Mouse (Mus musculus) limb, embryonic 12.5 days (tissue): ENCODE data around the gene Pfn2. TPM values are rescaled to one million over a fixed set of nuclear protein-coding genes. Genes with fewer than 3 reads are reported as not detected.
"Not testable (repeated sequence)": the region's sequence is repeated elsewhere in the genome, so short reads cannot be mapped to it uniquely, and the experiment has no call there.

Source experiments
- ATAC-seq: fragments of 200-750 bp; cut with Nextera tagmentation; 2 replicates; pipeline ENCODE4 v1.8.0; 2017; ENCODE audit warnings: low read depth, moderate TSS enrichment; ENCODE audit not compliant: insufficient number of reproducible peaks, insufficient read depth, low FRiP score, low TSS enrichment
- H3K27ac ChIP-seq: fragments of 300-500 bp; sonication (generic); 2 replicates; pipeline ENCODE4 v1.5.1; 2016; ENCODE audit warnings: mild to moderate bottlenecking, moderate library complexity
- H3K27me3 ChIP-seq: fragments of 300-500 bp; sonication (generic); 2 replicates; pipeline ENCODE4 v1.6.1; 2016; ENCODE audit warnings: mild to moderate bottlenecking, moderate library complexity
- H3K36me3 ChIP-seq: fragments of 300-500 bp; sonication (generic); 2 replicates; pipeline ENCODE4 v1.6.1; 2016; ENCODE audit warnings: mild to moderate bottlenecking, moderate library complexity
- H3K4me1 ChIP-seq: fragments of 300-500 bp; sonication (generic); replicated peaks from 2 replicates; pipeline ENCODE4 v1.6.1; 2016
- H3K4me2 ChIP-seq: fragments of 300-500 bp; sonication (generic); 2 replicates; pipeline ENCODE4 v1.6.1; 2016; ENCODE audit warnings: mild to moderate bottlenecking, moderate library complexity
- H3K4me3 ChIP-seq: fragments of 300-500 bp; sonication (generic); replicated peaks from 2 replicates; pipeline ENCODE4 v1.5.1; 2016; ENCODE audit warnings: mild to moderate bottlenecking
- H3K9ac ChIP-seq: fragments of 300-500 bp; sonication (generic); replicated peaks from 2 replicates; pipeline ENCODE4 v1.6.1; 2016; ENCODE audit warnings: mild to moderate bottlenecking, moderate library complexity
- H3K9me3 ChIP-seq: fragments of 300-500 bp; sonication (generic); 2 replicates; pipeline ENCODE4 v1.6.1; 2016; ENCODE audit warnings: mild to moderate bottlenecking, moderate library complexity
- WGBS: fragments of 180-500 bp; shearing (Covaris S2); methylation state at CpG from one replicate; pipeline ENCODE4 v1.1.7; 2016; 5-methylcytosine and 5-hydroxymethylcytosine counted together
- polyA plus RNA-seq: library from polyadenylated mRNA; unstranded; fragments of >200 nt; fragmentation: Nextera tagmentation; extraction: Ambion mirVana; gene quantifications from 2 replicates; pipeline ENCODE4 v1.2.1, GENCODE M21; 2016

Pfn2 gene
- polyA plus RNA-seq, result 139 and 142 TPM in 2 replicates

DNA sequence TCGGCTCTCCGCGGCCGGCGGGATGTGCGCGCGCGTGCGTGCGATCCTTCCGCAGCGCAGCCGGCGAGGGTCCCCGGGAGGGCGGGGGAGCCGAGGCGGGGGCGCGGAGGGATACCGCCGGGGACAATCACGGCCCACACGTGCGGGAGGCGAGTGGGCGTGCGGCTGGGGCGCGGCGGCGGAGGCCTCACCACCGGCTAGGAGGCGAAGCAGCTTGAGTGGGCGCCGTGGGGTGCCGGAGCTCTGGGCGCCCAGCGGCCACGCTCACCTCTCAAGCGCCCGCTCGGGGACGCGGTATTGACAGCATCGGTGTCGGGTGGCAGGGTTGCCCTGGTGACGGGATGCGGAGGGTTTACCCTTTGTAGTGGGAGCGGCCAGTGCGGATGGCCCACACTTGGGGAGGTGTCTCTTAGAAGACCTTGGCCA lies at the start of gene Pfn2:
Pfn2 (minus strand) TSS at position 320 of the 426 bp plus-strand sequence.
- ATAC-seq, result peak; percentile 85
- under 1% methylated on average over 52 of the region's 52 CpGs for WGBS
- Histone ChIP-seq H3K36me3 (peaks cover 10% of the 10 kb centered on the region), H3K27ac (peak within 1 kb of the TSS; percentile 95), H3K4me3 (peak within 1 kb of the TSS; percentile 92), H3K9me3 (no peaks in the 10 kb centered on the region), H3K27me3 (no peaks in the 10 kb centered on the region), H3K9ac (peak within 1 kb of the TSS; percentile 90), H3K4me2 (peak within 1 kb of the TSS; percentile 66), H3K4me1 (peaks cover 14% of the 10 kb centered on the region)

DNA sequence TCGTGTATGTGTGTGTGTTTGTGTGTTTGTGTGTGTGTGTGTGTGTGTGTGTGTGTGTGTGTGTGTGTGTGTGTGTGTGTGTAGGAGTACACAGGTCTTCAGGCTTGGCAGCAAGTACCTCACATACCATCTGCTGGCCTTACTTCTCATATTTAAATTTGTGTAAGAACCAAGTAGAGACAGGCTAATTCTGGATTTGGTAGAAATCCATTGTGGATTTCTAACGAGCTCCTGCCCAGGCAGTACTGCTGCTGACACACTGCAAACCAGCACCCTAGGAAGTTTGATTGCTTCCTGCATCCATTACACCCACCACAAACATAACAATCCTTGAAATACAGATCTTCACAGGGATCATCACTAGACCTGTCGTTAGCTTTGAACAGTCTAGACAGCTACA lies 35.1 kb upstream of the Pfn2 start:
- 73% methylated on average over 3 of the region's 3 CpGs for WGBS
- H3K9me3 ChIP-seq, result no peaks in the 10 kb centered on the region
- ATAC-seq, result no peak
- H3K27ac ChIP-seq, result no peak overlapping the region
- H3K4me1 ChIP-seq, result no peaks in the 10 kb centered on the region
- H3K9ac ChIP-seq, result no peak overlapping the region
- no peaks in the 10 kb centered on the region for H3K36me3 ChIP-seq
- H3K27me3 ChIP-seq, result no peaks in the 10 kb centered on the region
- no peak overlapping the region for H3K4me3 ChIP-seq
- H3K4me2 ChIP-seq, result no peak overlapping the region

DNA sequence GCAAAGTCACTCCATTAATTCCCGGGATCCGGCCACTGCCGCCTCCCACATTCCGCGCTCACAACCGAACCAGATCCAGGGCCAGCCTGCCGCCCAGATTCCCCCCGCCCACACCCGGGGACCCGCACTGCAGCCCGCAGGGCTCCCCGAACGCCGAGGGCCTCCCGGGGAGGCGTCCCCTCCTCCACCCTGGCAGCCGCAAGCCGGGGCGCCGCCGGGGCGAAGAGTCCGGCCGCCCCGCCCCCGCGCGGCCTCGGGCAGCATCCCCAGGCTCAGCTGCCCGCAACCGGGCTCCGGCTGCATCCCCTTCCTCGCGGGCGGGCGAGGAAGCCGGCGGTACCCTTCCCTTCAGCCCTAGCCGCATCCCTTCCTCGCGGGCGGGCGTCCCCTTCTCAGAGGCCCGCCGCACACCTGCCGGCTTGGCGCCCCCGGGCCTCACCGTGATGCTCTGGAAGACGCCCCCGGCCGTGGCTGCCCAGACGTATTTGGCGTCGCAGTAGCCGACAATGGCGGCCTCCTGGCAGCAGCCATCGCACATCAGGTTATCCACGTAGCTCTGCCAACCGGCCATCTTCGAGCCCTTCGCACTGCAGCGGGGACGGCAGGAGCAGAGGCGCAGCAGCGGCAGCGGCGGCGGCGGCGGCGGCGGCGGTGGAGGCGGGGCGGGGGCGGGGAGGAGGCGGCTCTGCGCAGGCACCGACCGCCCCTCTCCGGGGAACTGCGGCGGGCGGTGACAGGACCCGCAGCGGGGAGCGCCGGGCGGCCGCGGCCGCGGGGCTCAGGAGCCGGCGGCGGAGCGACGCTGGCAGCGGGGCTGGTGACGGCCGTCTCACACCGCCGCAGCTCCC lies 743 bp downstream of the Pfn2 start:
- Histone ChIP-seq H3K4me3 (peak overlapping the region; percentile 92), H3K27me3 (no peaks in the 10 kb centered on the region), H3K9me3 (no peaks in the 10 kb centered on the region), H3K36me3 (peaks cover 16% of the 10 kb centered on the region), H3K4me2 (peak overlapping the region; percentile 66), H3K27ac (peak overlapping the region; percentile 95), H3K9ac (peak overlapping the region; percentile 90), H3K4me1 (peaks cover 14% of the 10 kb centered on the region)
- WGBS, result under 1% methylated on average over 95 of the region's 104 CpGs
- ATAC-seq, result peak; percentile 66

DNA sequence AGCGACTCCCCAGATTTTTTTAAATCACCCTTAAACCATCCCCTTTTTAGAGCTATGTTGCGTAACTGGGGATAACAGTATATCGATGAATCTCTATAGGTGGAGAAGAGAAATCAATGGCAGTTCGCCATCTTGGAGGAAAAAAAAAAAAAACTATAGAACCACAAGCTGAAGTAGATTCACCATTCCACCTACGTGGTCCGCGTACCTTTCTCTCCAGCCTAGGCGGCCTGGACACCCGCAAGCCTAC lies 1.3 kb downstream of the Pfn2 start:
- Histone ChIP-seq H3K9me3 (no peaks in the 10 kb centered on the region), H3K27me3 (no peaks in the 10 kb centered on the region), H3K4me2 (peak overlapping the region; percentile 66), H3K4me3 (peak overlapping the region; percentile 92), H3K27ac (peak overlapping the region; percentile 95), H3K9ac (peak overlapping the region; percentile 90), H3K36me3 (peaks cover 20% of the 10 kb centered on the region), H3K4me1 (peaks cover 14% of the 10 kb centered on the region)
- ATAC-seq, result no peak; the same call in 1 of the 2 replicates
- 1% methylated on average over 9 of the region's 9 CpGs for WGBS

DNA sequence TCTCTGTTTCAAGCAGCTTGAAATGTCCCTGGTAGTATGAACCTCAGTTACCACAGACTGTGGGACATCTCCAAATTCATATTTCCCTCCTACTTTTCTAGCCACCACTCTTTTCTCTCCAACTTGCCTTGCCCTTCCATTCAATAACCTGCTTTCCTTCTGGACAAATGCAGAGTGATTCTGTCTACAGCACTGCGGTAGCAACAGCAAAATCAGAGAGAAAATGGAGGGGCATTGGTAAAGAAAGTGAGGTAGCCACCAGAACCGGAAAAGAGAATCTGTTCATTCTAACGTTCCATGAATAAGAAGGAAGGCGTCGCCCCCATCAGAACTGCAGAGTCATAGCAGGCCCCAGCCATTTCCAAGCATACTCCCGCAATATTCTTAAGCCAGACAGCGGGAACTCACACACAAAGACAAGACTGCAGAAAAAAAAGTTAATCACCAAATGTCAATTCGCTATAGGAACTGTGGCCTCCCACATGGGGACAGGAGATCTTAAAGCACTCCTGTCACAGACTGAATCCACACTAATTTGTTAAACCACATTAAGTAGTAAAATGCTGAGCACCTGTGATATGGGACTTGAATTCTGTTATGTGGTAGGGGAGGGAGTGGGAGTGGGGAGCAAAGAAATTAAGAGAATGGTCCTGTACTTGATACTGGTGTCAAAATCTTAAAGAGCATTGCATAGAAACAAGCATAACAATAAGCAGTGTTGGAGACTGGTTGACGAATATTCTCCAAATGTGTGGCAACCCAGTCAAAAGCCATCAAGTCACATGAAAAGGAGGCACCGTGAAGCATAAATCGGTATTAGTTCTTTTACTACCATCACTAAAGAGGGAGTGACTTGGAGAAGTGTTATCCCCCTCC lies 1.9 kb downstream of the Pfn2 start:
- peak overlapping the region; percentile 66 for H3K4me2 ChIP-seq
- H3K9ac ChIP-seq, result peak overlapping the region; percentile 90
- 19% methylated on average over 11 of the region's 11 CpGs for WGBS
- ATAC-seq, result no peak
- H3K27me3 ChIP-seq, result no peaks in the 10 kb centered on the region
- peaks cover 26% of the 10 kb centered on the region for H3K36me3 ChIP-seq
- H3K4me3 ChIP-seq, result peak overlapping the region; percentile 92
- H3K27ac ChIP-seq, result no peak overlapping the region
- no peaks in the 10 kb centered on the region for H3K9me3 ChIP-seq
- peaks cover 14% of the 10 kb centered on the region for H3K4me1 ChIP-seq

GRCm38 (mm10) chr3:57843775-57844174 lies 4.1 kb downstream of the Pfn2 start:
- Histone ChIP-seq H3K9ac (no peak overlapping the region), H3K9me3 (peaks cover 4% of the 10 kb centered on the region; the same call in 1 of the 2 replicates), H3K27me3 (no peaks in the 10 kb centered on the region), H3K4me3 (no peak overlapping the region), H3K27ac (no peak overlapping the region), H3K36me3 (peaks cover 38% of the 10 kb centered on the region), H3K4me1 (peaks cover 14% of the 10 kb centered on the region), H3K4me2 (no peak overlapping the region)
- ATAC-seq, result no peak

DNA sequence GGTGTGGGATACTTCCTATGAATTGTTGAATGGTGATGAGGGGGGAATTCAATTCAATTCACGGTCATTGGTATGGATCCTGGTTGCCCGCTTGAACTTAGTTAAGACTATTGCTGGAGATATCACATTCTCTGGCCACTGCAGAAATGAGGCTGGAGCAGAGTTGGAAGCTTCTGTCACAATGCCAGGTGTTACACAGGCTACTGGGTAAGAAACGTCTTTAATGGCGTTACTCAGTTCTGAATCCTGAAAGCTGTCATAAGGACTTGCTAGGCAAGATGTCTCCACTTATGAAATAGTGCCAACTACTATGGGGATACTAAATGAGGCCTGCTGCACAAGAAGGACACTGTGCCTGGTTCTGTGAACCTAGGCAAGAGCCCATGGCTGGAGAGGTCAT lies 11.0 kb downstream of the Pfn2 start:
- ATAC-seq, result no peak
- no peak overlapping the region for H3K9ac ChIP-seq
- H3K27me3 ChIP-seq, result no peaks in the 10 kb centered on the region
- peaks cover 4% of the 10 kb centered on the region; the same call in 1 of the 2 replicates for H3K9me3 ChIP-seq
- peaks cover 39% of the 10 kb centered on the region for H3K36me3 ChIP-seq
- no peaks in the 10 kb centered on the region for H3K4me1 ChIP-seq
- WGBS, result 93% methylated on average over 4 of the region's 4 CpGs
- H3K4me3 ChIP-seq, result no peak overlapping the region
- no peak overlapping the region for H3K27ac ChIP-seq
- H3K4me2 ChIP-seq, result no peak overlapping the region

- ATAC-seq, result no peak
- H3K4me2 ChIP-seq, result no peak overlapping the region
- H3K36me3 ChIP-seq, result peaks cover 27% of the 10 kb centered on the region
- no peaks in the 10 kb centered on the region for H3K27me3 ChIP-seq
- 91% methylated on average over 11 of the region's 11 CpGs for WGBS
- no peak overlapping the region for H3K9ac ChIP-seq
- H3K4me3 ChIP-seq, result no peak overlapping the region
- H3K4me1 ChIP-seq, result no peaks in the 10 kb centered on the region
- H3K27ac ChIP-seq, result no peak overlapping the region
- H3K9me3 ChIP-seq, result no peaks in the 10 kb centered on the region
Observed at GRCm38 (mm10) chr3:57833585-57833984, 14.3 kb downstream of the Pfn2 start.

GRCm38 (mm10) chr3:57825866-57826265 lies 22.0 kb downstream of the Pfn2 start:
- no peak overlapping the region for H3K9ac ChIP-seq
- H3K4me2 ChIP-seq, result no peak overlapping the region
- no peaks in the 10 kb centered on the region for H3K4me1 ChIP-seq
- 93% methylated on average over 3 of the region's 3 CpGs for WGBS
- H3K4me3 ChIP-seq, result no peak overlapping the region
- peaks cover 20% of the 10 kb centered on the region; the same call in 1 of the 2 replicates for H3K36me3 ChIP-seq
- no peaks in the 10 kb centered on the region for H3K9me3 ChIP-seq
- H3K27ac ChIP-seq, result no peak overlapping the region
- no peaks in the 10 kb centered on the region for H3K27me3 ChIP-seq
- ATAC-seq, result no peak

DNA sequence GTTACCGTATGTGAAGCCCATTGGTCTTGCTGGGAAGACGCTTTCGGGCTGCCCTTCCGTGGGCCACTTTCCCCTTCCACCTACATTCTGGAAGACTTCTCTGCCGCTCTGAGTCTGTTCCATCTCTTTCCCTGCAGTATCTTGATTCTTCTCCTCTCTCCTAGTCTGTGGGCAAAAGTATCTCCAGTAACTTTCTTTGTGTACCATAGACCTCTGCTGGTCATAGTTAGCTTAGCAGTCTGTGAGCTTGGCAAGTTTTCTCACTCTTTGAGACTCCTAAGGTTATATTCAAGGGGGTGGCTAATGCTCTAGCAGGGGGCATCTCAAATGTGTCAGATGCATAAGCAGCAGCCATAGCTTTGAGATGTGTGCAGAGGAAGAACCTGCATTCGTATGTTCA lies 32.4 kb downstream of the Pfn2 start:
- Histone ChIP-seq H3K27ac (no peak overlapping the region), H3K4me1 (no peaks in the 10 kb centered on the region), H3K4me3 (no peak overlapping the region), H3K4me2 (no peak overlapping the region), H3K9ac (no peak overlapping the region), H3K36me3 (no peaks in the 10 kb centered on the region), H3K9me3 (no peaks in the 10 kb centered on the region), H3K27me3 (no peaks in the 10 kb centered on the region)
- 85% methylated on average over 6 of the region's 6 CpGs for WGBS
- no peak for ATAC-seq

DNA sequence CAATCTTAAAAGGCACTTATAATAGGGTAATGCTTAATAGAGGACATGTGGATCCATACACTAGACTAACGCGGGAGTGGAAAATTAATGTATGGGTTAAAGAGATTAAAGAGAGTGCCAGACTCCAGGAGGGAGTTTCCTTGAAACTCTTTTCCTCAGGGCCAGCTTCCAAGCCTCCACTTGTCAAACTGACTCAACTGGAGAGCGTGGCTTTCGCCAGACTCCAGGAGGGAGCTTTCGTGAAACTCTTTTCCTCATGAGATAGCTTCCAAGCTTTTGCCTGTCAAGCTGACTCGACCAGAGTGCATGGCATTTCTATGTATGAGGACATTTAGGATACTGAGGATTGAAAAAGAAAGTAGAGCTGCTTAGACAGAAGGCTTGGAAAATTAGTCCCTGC lies 52.8 kb downstream of the Pfn2 start:
- H3K4me2 ChIP-seq, H3K9me3 ChIP-seq, H3K9ac ChIP-seq, H3K36me3 ChIP-seq, ATAC-seq, H3K27me3 ChIP-seq, H3K4me1 ChIP-seq, H3K4me3 ChIP-seq, H3K27ac ChIP-seq: not testable (repeated sequence)
- WGBS, result 75% methylated on average over 6 of the region's 6 CpGs
